Mouse (Mus musculus): ENCODE data around the gene Ribc2. TPM values are rescaled to one million over a fixed set of nuclear protein-coding genes. Genes with fewer than 3 reads are reported as not detected.

Gene Ribc2
- total and polyA plus RNA-seq, 3 experiments, result not detected

DNA sequence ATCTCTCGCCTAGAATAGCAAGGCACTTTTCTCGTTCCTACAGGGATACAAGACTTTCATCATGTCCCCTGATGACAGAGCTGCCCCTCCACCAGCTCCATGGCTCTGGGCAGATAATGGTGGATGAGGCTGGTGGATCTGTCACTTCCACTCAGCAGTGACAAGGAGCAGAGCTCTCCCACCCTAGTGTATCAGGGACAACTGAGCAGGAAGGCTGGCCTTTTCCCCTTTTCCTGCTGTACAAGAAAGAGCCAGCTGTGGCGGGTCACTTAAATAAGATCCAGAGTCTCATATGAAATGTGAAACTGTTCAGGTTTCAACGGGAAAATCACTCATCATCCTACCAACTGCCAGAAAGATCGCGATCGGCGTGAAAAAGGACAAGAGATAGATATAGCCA is 41.5 kb downstream of the Ribc2 start:
- no peak overlapping the region for H3K27ac ChIP-seq (ENCODE audit: insufficient read depth, low read depth)
- H3K9me3 ChIP-seq (replicated peaks; ENCODE audit: low read length), result peaks cover 12% of the 10 kb centered on the region
- H3K27me3 ChIP-seq (replicated peaks), result peaks cover 74% of the 10 kb centered on the region
- no peaks in the 10 kb centered on the region for H3K4me1 ChIP-seq (ENCODE audit: control insufficient read depth in 1 of 2, insufficient read depth in 2 of 2)
- no peak overlapping the region for H3K4me2 ChIP-seq (ENCODE audit: insufficient read depth, low read depth, poor library complexity, severe bottlenecking)
- TF ChIP-seq MAFK (IDR thresholded peaks at IDR 0.05; ENCODE audit: insufficient replicate concordance, low read length), result no peak
- no peak for TF ChIP-seq KAT2A (IDR thresholded peaks at IDR 0.05; ENCODE audit: insufficient replicate concordance, low read length)
- no peak for TF ChIP-seq E2F4 (IDR thresholded peaks at IDR 0.05; ENCODE audit: insufficient replicate concordance, low read depth, low read length)
- no peak for TF ChIP-seq ELF1 (IDR thresholded peaks at IDR 0.05; ENCODE audit: low read depth, low read length)
- TF ChIP-seq ZC3H11A (IDR thresholded peaks at IDR 0.05; ENCODE audit: low read depth, low read length), result no peak
- no peak for TF ChIP-seq EP300 (IDR thresholded peaks at IDR 0.05; ENCODE audit: low read length)
- no peak for TF ChIP-seq MXI1 (IDR thresholded peaks at IDR 0.05; ENCODE audit: low read depth, low read length)
- no peak for TF ChIP-seq ETS1 (conservative IDR thresholded peaks at IDR 0.05; ENCODE audit: low read depth, low read length)
- no peak for TF ChIP-seq TCF12 (IDR thresholded peaks at IDR 0.05; ENCODE audit: low read depth, low read length)
- no peak for TF ChIP-seq TBP (conservative IDR thresholded peaks at IDR 0.05; ENCODE audit: low read depth, low read length)
- TF ChIP-seq MYC (IDR thresholded peaks at IDR 0.05; ENCODE audit: low read depth, low read length), result no peak
- no peak for TF ChIP-seq SMC3 (IDR thresholded peaks at IDR 0.05; ENCODE audit: low read depth, low read length)
- H3K36me3 ChIP-seq (replicated peaks in 1 of 2; ENCODE audit: control insufficient read depth in 1 of 2, insufficient read depth in 1 of 2, low read length in 1 of 2), result no peaks in the 10 kb centered on the region
- no peaks in the 10 kb centered on the region for H3K79me2 ChIP-seq (replicated peaks; ENCODE audit: control insufficient read depth, extremely low read depth, insufficient read depth, poor library complexity, severe bottlenecking)
- no peak overlapping the region for H3K4me3 ChIP-seq (replicated peaks in 1 of 3; ENCODE audit: low read depth in 2 of 3, low read length in 2 of 3, poor library complexity in 1 of 3)
- dilution Hi-C loops (cut with MboI; ENCODE audit: extremely low pct_ligation_motif_present, extremely low pct_unique_long_range_greater_than_20kb, low sequenced_read_pairs) (no loop called here), in situ Hi-C loops (cut with MboI; ENCODE audit: low pct_ligation_motif_present, low pct_unique_long_range_greater_than_20kb, low sequenced_read_pairs) (no loop called here)
- no peak for DNase-seq (ENCODE audit: extremely low read depth)
- no peak overlapping the region for H3K9ac ChIP-seq (ENCODE audit: insufficient read depth, low read depth)

GRCm38 (mm10) chr15:85174060-85174459 is 42.2 kb downstream of the Ribc2 start:
- H3K4me3 ChIP-seq (replicated peaks in 1 of 3; ENCODE audit: low read depth in 2 of 3, low read length in 2 of 3, poor library complexity in 1 of 3), result no peak overlapping the region
- no peaks in the 10 kb centered on the region for H3K79me2 ChIP-seq (replicated peaks; ENCODE audit: control insufficient read depth, extremely low read depth, insufficient read depth, poor library complexity, severe bottlenecking)
- H3K27me3 ChIP-seq (replicated peaks), result peaks cover 75% of the 10 kb centered on the region
- no peak for DNase-seq (ENCODE audit: extremely low read depth)
- H3K9ac ChIP-seq (ENCODE audit: insufficient read depth, low read depth), result no peak overlapping the region
- dilution Hi-C loops (cut with MboI; ENCODE audit: extremely low pct_ligation_motif_present, extremely low pct_unique_long_range_greater_than_20kb, low sequenced_read_pairs), result no loop called here
- in situ Hi-C loops (cut with MboI; ENCODE audit: low pct_ligation_motif_present, low pct_unique_long_range_greater_than_20kb, low sequenced_read_pairs), result no loop called here
- H3K27ac ChIP-seq (ENCODE audit: insufficient read depth, low read depth), result no peak overlapping the region
- H3K9me3 ChIP-seq (replicated peaks; ENCODE audit: low read length), result peaks cover 12% of the 10 kb centered on the region
- no peaks in the 10 kb centered on the region for H3K36me3 ChIP-seq (replicated peaks in 1 of 2; ENCODE audit: control insufficient read depth in 1 of 2, insufficient read depth in 1 of 2, low read length in 1 of 2)
- TF ChIP-seq GABPA (IDR thresholded peaks at IDR 0.05; ENCODE audit: insufficient replicate concordance, low read depth, low read length), result no peak
- no peak for TF ChIP-seq ELF1 (IDR thresholded peaks at IDR 0.05; ENCODE audit: low read depth, low read length)
- no peak for TF ChIP-seq USF1 (IDR thresholded peaks at IDR 0.05; ENCODE audit: low read depth, low read length)
- TF ChIP-seq JUND (conservative IDR thresholded peaks at IDR 0.05; ENCODE audit: low read depth, low read length), result no peak
- TF ChIP-seq ZNF384 (IDR thresholded peaks at IDR 0.05; ENCODE audit: low read depth, low read length), result no peak
- no peak for TF ChIP-seq PAX5 (IDR thresholded peaks at IDR 0.05; ENCODE audit: low read length)
- TF ChIP-seq JUN (IDR thresholded peaks at IDR 0.05; ENCODE audit: insufficient read depth, low read depth, low read length), result no peak
- TF ChIP-seq HCFC1 (IDR thresholded peaks at IDR 0.05; ENCODE audit: low read depth, low read length), result no peak
- TF ChIP-seq MXI1 (IDR thresholded peaks at IDR 0.05; ENCODE audit: low read depth, low read length), result no peak
- no peak for TF ChIP-seq POLR2A (IDR thresholded peaks at IDR 0.05; ENCODE audit: low read depth, low read length)
- TF ChIP-seq CTCF (conservative IDR thresholded peaks at IDR 0.05 in 1 of 2, IDR thresholded peaks at IDR 0.05 in 1 of 2; ENCODE audit: low read depth in 2 of 2, low read length in 2 of 2), result no peak
- TF ChIP-seq MAX (IDR thresholded peaks at IDR 0.05; ENCODE audit: low read length), result no peak
- TF ChIP-seq MYC (IDR thresholded peaks at IDR 0.05; ENCODE audit: low read depth, low read length), result no peak
- no peak for TF ChIP-seq E2F4 (IDR thresholded peaks at IDR 0.05; ENCODE audit: insufficient replicate concordance, low read depth, low read length)
- no peak for TF ChIP-seq CHD2 (IDR thresholded peaks at IDR 0.05; ENCODE audit: low read length)
- TF ChIP-seq TCF12 (IDR thresholded peaks at IDR 0.05; ENCODE audit: low read depth, low read length), result no peak
- no peak for TF ChIP-seq ZMIZ1 (IDR thresholded peaks at IDR 0.05; ENCODE audit: low read depth, low read length)
- no peak for TF ChIP-seq TBP (conservative IDR thresholded peaks at IDR 0.05; ENCODE audit: low read depth, low read length)
- no peak for TF ChIP-seq KAT2A (IDR thresholded peaks at IDR 0.05; ENCODE audit: insufficient replicate concordance, low read length)
- no peak for TF ChIP-seq MAZ (IDR thresholded peaks at IDR 0.05; ENCODE audit: low read depth, low read length)
- no peaks in the 10 kb centered on the region for H3K4me1 ChIP-seq (ENCODE audit: control insufficient read depth in 1 of 2, insufficient read depth in 2 of 2)
- no peak overlapping the region for H3K4me2 ChIP-seq (ENCODE audit: insufficient read depth, low read depth, poor library complexity, severe bottlenecking)
